Mouse (Mus musculus) heart, postnatal 0 days (tissue): ENCODE results near the gene Tssk6.

Experiments used
- CTCF ChIP-seq: IDR thresholded peaks from 2 replicates; pipeline ENCODE4 v1.5.1; 2016; ENCODE audit warnings: antibody characterized with exemption, control low read depth, low read depth
- EP300 ChIP-seq: IDR thresholded peaks from 2 replicates; pipeline ENCODE4 v1.6.1; 2016; ENCODE audit warnings: antibody characterized with exemption, low read depth

DNA sequence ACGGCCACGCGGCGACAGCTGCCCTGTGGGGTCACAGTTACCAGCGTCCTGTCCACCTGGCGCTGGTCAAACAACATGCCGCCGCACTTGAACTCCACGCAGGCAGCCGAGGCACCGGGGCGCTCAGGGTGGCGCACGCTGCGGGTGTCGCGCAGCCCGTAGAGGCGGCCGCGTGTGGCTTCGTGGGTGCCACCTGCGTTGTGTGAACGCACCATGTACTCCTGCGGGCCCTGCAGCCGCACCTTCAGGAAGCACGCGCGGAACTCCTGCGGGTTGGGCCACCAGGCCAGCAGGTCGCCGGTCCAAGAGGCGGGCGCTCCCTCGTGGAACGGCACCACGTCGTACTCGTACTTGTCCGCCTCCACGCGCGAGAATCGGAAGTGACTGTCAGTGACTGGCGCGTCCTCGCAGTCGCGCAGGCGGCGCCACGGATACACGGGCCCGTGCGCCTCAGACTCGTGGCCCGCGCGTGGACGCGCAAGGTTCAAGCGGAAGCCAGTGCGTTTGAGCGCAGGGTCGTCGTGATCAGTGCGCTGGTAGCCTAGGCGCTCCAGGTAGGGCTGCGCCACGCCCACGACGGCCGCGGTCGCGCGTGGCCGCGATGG, 20.6 kb upstream of the Tssk6 start:
- TF ChIP-seq EP300 (no peak), CTCF (no peak)
